Mouse (Mus musculus) cerebellum, adult 9-10 months (tissue): Measurements from ENCODE around the gene Exosc7.

Experiments used
- DNase-seq: peaks from one replicate; pipeline ENCODE4 v3.0.0; 2022

The Exosc7 gene

DNA sequence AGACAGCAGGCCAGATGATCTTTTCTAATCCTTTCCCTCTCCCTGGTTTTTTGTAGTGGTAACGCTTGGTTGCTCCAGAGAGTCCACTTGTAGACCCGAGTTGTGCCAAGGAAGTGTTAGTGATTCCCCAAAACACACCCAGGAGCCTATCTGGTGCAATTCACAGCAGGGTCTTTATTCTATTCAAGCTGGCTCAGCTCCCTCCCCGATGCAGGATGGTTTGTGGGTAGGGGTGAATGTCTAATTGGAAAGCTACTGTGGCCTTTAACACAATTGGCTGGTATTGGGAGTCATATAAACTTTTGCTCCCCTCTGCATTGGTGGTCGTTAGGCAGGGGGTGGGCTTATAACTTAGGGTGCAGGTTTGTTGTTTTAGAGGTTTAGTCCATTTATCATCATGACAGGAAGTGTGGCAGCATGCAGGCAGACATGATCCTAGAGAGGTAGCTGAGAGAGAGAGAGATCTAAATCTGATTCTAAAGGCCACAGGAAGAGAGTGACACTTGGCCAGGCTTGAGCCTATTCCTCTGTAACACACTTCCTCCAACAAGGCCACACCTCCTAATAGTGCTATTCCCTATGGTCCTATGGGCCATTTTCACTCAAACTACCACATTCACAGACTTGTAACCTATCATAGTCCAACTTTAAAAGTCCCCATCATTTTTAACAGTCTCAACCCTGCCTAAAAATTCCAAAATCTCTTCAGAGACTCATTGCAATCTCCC is 27.0 kb downstream of the Exosc7 start:
- no peak for DNase-seq

DNA sequence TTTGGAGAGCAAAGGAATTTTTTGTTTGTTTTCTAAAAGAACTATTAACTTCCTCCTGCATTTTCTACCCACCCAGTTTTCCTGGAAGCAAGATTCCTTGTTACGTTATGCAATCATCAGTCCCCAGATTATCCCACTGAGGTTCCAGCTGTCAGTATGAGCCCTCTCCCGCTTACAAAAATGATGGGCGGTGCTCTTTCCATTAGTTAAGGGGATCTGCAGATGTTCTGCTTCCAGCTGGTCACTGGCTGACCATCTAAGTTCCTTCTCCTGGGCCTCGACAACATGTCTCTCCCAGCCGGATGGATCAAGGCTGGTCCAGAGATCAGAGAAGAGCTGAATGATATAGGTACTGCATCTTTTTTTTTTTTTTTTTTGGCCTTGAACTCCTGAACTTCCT is 35.4 kb downstream of the Exosc7 start:
- no peak for DNase-seq

DNA sequence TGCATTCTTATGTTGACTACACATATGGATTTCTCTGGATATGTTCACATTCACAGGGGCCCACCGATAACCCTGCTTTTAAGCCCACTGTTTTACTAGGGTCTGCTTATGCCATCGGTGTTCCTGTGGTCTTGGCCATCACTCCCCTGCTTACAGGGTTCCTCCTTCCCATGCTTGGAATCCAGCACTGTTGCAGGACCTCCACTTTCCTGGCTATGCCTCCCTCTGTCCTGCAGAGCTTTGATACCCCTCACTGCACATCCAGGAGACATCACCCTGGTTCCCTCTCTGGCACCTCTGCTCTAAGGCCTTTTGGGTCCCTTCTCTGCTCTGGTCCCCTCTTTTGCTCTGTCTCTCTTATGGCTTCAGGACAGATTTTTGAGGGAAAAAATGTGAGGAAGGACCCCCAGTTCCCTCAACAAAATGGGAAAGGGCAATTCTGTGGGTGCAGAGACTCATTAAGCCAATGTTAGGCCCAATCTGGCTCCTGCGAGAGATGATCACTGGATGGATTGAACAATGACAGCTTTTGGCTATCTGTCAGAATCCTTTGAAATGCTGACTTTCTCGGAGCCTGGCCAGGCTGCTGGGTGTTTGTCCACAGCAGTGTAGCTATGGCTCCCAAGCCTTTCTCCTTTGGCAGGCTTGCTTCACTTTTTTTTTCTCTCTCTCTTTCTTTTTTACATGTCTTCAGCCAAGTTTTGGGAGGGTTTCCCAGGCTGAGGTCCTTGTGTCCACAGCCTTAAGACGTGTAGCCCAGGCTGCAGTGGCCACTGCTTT is 37.4 kb downstream of the Exosc7 start, which contains the start of gene Clec3b:
TSS of gene Clec3b (plus strand) at position 706 of the 780 bp plus-strand sequence.
- DNase-seq: peak; percentile 27

DNA sequence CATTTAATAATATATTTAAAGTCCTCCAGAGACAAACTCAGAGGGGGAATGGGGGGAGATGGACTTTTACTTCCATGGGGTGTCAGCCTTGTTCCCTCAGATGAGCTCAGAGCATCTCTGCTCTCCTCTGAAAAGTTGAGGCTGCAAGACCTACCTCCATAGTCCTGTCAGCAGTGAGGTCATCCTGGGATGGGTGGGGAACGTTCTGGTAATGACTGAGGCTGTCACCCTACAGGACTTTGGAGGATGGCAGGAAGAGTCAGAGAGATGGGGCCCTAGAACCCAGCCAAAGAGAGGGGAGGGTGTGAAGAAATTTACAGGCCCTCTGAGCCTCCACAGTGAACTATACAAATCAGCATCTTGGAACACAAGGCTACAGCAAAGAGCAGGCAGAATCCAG is 38.5 kb downstream of the Exosc7 start:
- no peak for DNase-seq

DNA sequence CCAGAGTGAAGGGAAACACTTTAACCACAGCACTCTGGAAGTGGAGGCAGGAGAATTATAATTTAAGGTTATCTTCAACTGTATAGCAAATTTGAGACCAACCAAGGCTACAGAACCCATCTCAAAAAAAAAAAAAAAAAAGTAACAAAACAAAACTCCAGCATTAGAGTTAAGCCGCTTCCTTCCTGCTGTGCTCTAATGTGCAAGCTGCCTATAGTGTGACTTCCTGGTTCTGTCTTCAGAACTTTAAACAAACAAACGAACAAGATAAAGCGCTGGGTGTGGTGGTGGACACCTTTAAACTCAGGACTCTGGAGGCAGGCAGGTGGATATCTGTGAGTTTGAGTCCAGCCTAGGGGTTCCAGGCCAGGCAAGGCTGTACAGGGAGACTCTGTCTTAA is 39.0 kb downstream of the Exosc7 start:
- DNase-seq: no peak

DNA sequence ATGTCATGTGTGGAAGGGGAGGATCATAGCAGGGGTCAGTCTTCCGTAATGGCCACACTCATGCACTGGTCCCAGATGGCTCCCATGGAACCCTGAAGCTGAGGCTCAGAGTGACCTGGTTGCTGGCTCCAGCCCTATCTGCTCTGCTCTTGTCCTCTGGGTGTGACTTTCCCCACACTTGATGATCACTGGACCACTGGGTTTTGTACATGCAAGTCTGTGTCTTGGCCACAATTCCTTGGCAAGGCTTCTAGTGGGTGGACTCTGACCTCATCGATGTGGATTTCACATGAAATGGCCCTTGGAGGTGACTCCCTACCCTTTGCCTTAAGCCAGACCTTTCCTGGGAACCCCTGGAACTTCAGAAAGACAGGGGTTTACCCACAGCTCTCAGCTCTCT is 40.1 kb downstream of the Exosc7 start:
- DNase-seq: no peak

DNA sequence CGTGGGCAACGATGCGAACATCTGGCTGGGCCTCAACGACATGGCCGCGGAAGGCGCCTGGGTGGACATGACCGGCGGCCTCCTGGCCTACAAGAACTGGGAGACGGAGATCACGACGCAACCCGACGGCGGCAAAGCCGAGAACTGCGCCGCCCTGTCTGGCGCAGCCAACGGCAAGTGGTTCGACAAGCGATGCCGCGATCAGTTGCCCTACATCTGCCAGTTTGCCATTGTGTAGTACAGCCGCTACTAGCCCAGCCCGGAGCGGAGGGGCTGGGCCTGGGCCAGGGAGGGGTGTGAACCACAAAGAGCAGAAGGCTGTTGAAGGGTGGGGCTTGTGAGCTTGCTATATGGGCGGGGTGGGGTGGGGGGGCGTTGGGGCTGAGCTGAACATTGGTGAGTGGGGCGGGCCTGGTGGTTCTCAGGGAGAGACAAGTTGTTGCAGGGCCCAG is 43.9 kb downstream of the Exosc7 start:
- DNase-seq: peak; percentile 15

DNA sequence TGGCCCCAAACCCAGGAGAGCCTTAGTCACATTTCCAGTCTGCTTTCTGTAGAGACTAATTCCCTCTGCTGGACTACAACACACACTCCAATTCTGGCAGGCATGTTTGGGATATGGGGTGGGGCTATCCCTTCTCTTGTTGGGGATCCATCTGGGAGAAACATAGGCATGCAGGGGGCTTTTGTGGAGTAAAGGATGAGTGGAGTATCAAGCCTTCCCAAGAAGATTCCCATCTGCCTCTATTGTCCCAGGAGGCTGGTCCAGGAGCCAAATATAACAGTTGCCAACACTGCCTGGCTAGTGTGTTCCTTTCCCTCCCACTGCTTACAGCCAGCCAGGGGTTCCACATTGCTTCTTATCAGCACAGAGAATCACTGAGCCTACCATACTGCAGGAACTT is 44.7 kb downstream of the Exosc7 start:
- DNase-seq: no peak

DNA sequence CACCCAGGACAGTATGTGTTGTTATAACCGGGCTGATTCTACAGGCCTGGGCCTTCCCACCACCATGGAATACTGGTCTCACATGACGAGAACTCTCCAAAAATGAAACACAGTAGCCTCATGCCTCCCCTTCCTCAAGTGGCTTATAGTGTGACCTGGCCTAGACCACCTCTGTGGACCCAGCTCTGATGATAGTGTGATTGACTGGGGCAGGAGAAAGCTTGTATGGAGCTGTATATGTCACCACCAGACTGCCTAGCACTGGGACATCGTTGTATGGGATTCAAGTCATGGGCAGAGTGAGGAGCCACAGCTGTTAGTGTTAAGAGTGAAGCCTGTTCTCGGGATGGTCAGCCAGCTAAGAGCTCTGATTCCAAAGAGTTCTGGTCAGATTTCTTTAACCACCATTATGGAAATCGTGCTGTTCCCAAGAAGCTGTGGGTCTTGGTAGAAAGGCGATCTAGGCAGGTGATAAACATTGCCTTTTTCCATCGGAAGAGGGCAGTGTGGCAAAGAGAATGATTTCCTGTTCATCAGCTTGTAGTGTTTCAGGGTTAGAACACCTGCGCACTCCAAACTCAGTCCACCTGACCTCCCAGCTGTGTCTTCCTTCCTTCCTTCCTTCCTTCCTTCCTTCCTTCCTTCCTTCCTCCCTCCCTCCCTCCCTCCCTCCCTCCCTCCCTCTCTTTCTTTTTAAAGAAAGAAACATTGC is 45.3 kb downstream of the Exosc7 start:
- DNase-seq: peak; percentile 9

DNA sequence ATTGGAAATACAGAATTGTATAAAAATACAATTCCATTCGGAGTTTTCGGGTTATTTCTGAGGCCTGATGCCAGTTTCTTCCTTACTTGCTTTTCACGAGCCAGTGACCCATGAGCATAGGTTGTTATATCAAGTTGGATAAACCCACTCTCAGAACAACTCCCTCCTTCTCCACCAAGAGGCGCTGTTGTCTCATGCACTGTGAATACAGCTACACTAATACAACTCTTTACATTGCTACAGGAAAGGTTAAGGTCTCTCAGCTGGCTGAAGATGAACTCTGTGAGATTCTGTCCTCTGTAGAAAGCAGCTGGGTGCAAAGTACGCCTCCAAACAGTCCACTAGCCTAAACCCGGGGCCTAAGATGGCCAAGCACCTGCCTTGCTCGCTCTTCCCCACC is 46.3 kb downstream of the Exosc7 start:
- peak; percentile 29 for DNase-seq

DNA sequence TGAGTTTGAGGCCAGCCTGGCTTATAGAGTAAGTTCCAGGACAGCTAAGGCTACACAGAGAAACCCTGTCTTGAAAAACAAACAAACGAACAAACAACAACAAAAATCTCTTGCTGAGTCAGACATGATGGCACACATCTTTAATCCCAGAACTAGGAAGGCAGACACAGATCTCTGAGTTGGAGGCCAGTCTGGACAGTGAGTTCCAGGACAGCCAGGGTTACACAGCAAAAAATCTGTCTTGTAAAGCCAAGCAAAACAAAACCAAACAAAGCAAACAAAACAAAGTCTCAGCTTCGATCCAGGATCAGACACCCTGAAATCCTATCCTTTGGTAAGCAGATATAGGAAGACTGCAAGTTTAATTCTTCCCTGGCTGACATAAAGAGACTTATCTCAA is 48.8 kb downstream of the Exosc7 start:
- DNase-seq: no peak

DNA sequence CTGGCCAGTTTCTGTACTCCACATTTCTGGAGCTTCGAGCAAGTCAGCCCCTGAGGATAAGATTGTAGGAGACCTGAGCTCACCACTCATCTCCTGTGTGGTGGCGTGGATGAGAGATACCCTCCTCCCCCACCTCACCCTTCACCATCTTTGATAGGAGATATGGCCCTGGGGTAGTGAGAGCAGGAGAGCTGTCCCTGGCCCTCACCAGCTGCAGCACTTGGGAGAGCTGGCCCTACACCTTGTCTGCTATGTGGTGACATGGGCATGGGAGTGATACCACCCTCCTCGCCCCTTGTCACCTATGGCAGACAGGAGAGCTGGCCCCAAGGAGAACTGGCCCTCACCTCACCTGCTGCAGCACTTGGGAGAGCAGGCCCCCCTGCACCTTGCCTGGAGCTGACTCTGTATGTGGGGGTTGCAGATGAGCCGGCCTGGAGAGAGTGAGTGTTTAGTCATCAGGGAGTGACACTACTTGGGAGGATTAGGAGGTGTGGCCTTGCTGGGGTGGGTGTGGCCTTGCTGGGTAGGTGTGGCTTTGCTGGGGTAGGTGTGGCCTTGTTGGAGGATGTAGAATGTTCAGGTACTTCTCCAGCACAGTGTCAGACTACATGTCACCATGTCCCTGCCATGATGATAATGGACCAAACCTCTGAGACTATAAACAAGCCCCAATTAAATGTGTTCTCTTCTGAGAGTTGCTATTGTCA is 50.1 kb downstream of the Exosc7 start:
- DNase-seq: no peak

DNA sequence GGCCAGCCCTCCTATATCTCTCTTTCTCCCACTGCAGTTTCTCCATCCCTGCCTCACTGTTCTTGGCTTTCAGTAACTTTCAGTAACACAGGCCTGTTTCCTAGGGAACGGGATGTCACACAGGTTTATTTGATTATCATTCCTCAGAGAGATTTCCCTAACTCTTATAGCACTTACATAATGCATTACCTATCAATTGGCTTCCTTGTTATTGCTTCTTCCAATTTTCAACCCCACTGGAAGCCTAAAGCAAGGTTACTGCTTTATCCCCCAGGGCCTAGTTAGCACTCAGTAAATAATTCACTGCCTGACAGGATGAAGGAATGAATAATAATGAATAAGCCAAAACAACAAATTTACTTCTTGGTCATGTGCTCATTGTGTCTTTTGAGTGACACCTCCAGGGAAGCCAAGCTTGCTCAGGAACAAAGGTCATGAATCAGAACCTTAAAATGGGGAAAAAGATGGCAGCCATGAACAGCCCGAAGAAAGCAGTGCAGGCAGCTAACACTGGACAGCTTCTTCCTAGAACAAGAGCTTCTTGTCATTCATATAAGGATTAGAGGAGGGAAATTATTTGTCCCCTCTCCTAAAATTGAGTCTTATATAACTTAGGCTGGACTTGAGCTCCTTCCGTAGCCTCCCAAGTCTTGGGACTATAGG is 52.9 kb downstream of the Exosc7 start:
- DNase-seq: no peak

DNA sequence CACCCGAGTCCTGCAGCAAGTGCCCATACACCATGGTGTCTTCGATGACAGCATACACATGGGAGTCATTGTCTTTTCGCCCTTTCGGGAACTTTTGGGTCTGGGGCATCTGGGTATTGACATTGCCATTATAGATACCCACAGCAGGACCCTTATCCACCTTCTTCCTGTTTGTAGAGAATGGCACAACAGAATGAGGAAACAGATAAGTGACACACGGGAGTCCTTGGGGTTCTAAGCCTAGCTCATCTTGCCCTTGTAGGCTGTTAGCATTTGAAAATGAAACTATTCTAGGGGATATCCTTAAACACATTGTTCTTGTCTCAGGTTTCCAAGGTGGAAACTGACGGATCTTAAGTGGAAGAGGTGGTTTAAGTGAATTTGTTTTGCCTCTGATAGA is 60.7 kb downstream of the Exosc7 start:
- DNase-seq: no peak

DNA sequence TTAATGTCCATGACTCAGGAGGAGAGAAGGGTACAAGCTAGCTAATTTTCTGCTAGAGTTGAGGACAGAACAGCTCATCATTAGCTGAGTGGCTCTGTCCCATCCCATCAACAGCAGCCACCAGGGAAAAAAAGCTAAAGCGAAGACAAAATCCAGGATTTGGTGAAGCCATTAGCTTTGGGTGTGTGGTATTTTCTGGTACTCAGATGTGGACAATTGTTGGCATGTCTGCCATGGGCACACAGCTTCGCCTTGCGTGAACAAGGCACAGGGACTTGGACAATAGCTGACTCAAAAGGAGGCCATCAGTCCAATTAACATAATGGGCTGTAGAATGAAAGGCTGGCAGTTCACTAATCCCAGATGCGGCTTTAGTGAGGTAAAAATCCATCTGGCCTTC is 61.3 kb downstream of the Exosc7 start:
- no peak for DNase-seq

DNA sequence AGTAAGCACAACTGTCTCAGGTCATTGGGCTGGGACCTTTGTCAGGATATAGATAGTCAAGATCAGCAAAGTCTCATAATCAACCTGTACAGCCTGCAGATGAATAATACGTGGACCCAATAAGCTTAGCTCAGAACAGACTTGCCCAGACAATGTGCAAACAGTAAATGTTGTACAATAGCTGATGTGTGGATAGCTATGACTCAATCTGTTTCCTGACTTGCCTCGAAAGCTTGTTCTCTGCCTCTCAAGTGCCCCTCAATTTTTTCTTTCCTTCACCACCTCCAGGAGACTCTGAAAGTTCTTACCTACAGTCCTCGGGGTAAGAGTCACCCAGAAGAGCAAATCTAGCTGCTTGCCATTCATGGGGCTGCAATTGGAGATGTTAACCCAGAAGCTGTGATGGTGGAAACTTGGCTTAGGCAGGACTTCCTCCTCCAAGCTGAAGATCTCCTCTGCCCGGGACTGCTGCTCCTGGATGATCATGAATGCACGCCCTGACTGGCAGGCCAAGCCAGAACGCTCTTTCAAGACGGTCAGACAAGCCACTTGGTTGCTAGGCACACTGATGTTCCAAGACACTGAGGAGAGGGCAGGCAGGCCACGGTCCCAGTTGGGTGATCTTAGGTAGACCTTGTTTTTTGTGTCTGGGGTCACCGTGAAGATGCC is 64.5 kb downstream of the Exosc7 start:
- no peak for DNase-seq

DNA sequence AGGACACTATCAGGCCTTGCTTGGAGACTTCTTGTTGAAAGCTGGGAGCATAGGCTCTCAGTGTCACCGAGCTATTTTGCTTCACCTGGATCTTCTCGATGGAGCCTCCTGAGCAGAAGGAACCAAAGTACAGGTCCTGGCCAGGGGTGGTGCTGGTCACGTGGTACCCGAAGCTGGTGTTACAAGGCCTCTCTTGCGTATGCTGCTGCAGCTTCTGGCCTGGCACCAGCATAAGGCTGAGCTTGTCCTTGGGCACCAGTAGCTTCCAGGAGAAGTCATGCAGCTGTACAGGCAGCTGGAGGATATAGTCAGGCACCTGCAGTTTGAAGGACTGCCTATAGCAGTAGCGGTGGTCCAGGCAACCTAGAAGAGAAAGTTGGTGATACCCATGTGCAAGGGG is 67.0 kb downstream of the Exosc7 start:
- DNase-seq: no peak

DNA sequence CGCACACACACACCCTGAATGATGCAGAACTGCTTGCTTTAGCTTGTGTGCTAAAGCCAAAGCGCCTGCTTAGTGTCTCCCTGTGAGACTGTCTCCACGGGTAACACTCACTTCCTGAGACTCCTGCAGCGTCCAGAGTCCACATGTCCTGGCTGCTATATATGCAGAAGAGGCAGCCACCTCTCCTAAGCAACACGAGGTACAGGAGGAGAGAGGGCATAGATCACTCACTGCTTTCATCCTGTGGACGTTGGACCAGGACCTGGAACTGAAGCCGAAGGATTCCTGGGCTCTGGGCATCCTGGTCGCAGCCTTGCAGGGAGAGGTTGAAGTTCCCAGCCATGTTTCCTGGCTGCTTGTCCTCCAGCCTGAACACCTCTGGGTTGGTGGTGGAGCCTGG is 70.2 kb downstream of the Exosc7 start:
- no peak for DNase-seq

DNA sequence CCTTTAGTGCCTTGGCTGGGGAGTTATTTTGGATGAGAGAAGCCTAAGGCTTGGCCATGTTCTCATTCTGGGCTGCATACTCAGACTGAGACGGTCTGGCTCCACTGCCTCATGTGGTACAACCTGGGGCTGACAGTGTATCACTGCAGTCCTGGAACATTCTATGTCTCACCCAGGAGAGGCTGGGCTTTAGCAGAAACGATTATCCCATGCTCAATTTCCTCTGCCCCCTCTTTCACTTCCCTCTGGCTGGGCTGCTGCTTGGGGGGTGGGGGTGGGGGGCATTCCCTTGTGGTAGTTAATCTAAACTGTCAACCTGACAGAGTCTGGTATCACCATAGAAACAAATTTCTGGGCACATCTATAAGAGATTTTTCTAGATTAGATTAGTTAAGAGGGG is 72.5 kb downstream of the Exosc7 start:
- no peak for DNase-seq
